Comparison of ENCODE assay signal across 27 mouse cellular contexts in the genomic region with DNA sequence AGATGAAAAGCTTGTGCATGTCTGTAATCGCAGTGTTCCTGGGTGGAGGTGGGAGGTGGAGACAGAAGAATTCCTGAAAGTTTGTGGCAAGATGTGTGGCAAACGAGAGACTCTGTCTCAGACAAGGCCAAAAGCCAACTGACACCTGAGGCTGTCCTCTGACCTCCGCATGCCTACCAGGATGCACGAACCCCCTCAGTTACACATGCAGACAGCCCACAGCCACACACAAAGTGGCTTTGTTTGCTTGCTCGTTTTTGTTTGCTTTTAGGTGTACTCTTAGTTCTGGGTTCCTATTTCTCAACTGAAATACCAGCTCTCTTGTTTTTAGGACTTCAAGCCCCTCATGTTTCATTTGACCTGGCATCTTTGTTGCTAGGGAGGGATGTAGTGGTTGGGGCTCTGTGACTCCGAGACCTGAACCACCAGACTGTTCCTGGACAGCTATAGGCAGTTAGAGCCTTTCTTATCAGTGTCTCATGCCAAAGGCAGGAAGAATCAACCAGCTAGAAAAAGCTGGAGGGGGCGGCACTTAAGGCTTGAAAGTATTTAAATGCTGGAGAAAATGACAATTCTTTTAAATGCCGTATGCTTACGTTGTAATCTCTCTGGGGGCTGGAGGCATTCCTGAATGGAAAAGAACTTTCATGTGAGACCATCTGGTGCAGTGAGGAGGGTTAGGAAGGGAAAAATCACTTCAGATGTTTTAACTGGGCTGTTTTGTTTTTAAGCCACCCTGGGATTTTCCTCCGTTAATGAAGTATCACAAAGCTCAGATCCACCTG.
DNase-seq lines count a peak whose midpoint lies in the region; ATAC-seq and TF ChIP-seq lines count a peak whose summit lies in the region.
"Had no signal": no experiment of that assay in that cellular context is flagged by ENCODE, and none has a peak within 500 bp of the region (broad histone marks: within the 10 kb centered on the region; RNA-seq: fewer than 3 reads in every experiment).

No protein-coding gene starts in this region.

- H3K27me3 ChIP-seq in forebrain, postnatal 0 days (ENCODE audit: insufficient read depth, low read length) = no peaks in the 10 kb centered on the region
- H3K27me3 ChIP-seq in forebrain, embryonic 11.5 days (ENCODE audit: control insufficient read depth, insufficient read depth, low read length) = no peaks in the 10 kb centered on the region
- H3K27me3 ChIP-seq in liver, embryonic 13.5 days = no peaks in the 10 kb centered on the region
- H3K27me3 ChIP-seq in thymus, adult 2 months (ENCODE audit: control insufficient read depth, insufficient read depth, low read length) = no peaks in the 10 kb centered on the region
- H3K27me3 ChIP-seq: midbrain, embryonic 12.5 days; neural tube, embryonic 12.5 days; Patski had no signal

- no peak for TF ChIP-seq POLR2A in thymus, adult 2 months (IDR thresholded peaks at IDR 0.05; ENCODE audit: control insufficient read depth, extremely low read depth, insufficient read depth, low read length, poor library complexity)

- no peak; the same call in 1 of the 2 replicates for ATAC-seq in forebrain, postnatal 0 days
- no peak for ATAC-seq in forebrain, embryonic 11.5 days (replicated peaks; ENCODE audit: low FRiP score)
- 0 out of 2 replicates have a peak, but pooled peaks have one; percentile 22 for ATAC-seq in liver, embryonic 13.5 days (ENCODE audit: low read depth)
- ATAC-seq: activated CD4-positive, CD25-positive, alpha-beta regulatory T cell, adult 4 months; CD4-positive, CD25-positive, alpha-beta regulatory T cell, adult 4 months; hindbrain, embryonic 16.5 days; Patski had no signal

- H3K4me1 ChIP-seq in forebrain, postnatal 0 days (ENCODE audit: insufficient read depth) = no peaks in the 10 kb centered on the region
- peaks cover 12% of the 10 kb centered on the region; the same call in 1 of the 2 replicates for H3K4me1 ChIP-seq in forebrain, embryonic 11.5 days (replicated peaks; ENCODE audit: control insufficient read depth, insufficient read depth, low read length)
- H3K4me1 ChIP-seq in liver, embryonic 13.5 days (replicated peaks) = peaks cover 62% of the 10 kb centered on the region
- H3K4me1 ChIP-seq in thymus, adult 2 months (replicated peaks; ENCODE audit: control insufficient read depth, insufficient read depth, low read length) = no peaks in the 10 kb centered on the region

- no peak overlapping the region for H3K4me3 ChIP-seq in forebrain, postnatal 0 days (ENCODE audit: low read depth, low read length)
- H3K4me3 ChIP-seq in forebrain, embryonic 11.5 days (ENCODE audit: low read depth, low read length) = no peak overlapping the region
- H3K4me3 ChIP-seq in liver, embryonic 13.5 days (replicated peaks) = no peak overlapping the region
- no peak overlapping the region for H3K4me3 ChIP-seq in thymus, adult 2 months (ENCODE audit: control insufficient read depth, insufficient read depth, low read length)
- H3K4me3 ChIP-seq: forebrain, embryonic 10.5 days; midbrain, embryonic 12.5 days; neural tube, embryonic 12.5 days had no signal

- peak; percentile 17 for DNase-seq in forebrain, postnatal 0 days
- DNase-seq in forebrain, embryonic 11.5 days (ENCODE audit: low spot score) = no peak
- peak; percentile 39 to 49 for DNase-seq in left cerebral cortex, postnatal 14 days (ENCODE audit: low spot score in 2 of 2)
- no peak for DNase-seq in left cerebral cortex, adult 11 months (ENCODE audit: low spot score)
- peak; percentile 67 for DNase-seq in brain, adult 2 months (ENCODE audit: low read depth, low spot score)
- no peak for DNase-seq in liver, embryonic 13.5 days
- no peak for DNase-seq in thymus, adult 2 months
- no peak for DNase-seq in thymus, postnatal 36 days
- DNase-seq: adrenal gland, postnatal 14 days; cerebellum, adult 11 months; cerebellum, postnatal 10 days; embryo, embryonic 11 days; gastrocnemius, postnatal 10 days; heart, adult 11 months; heart, postnatal 36 days; kidney, adult 18-20 months; kidney, postnatal 14 days; left cerebral cortex, postnatal 4 days; lung, postnatal 10 days had no signal

- H3K9ac ChIP-seq in forebrain, postnatal 0 days = no peak overlapping the region
- no peak overlapping the region for H3K9ac ChIP-seq in forebrain, embryonic 11.5 days (ENCODE audit: low read length)
- no peak overlapping the region for H3K9ac ChIP-seq in liver, embryonic 13.5 days
- H3K9ac ChIP-seq: liver, embryonic 14.5 days; midbrain, embryonic 12.5 days; neural tube, embryonic 12.5 days had no signal

- no peak overlapping the region for H3K4me2 ChIP-seq in forebrain, postnatal 0 days (ENCODE audit: low read depth)
- H3K4me2 ChIP-seq in forebrain, embryonic 11.5 days (ENCODE audit: low read depth, low read length, severe bottlenecking) = no peak overlapping the region
- no peak overlapping the region for H3K4me2 ChIP-seq in liver, embryonic 13.5 days
- H3K4me2 ChIP-seq: midbrain, embryonic 12.5 days; neural tube, embryonic 12.5 days had no signal

- TF ChIP-seq CTCF in forebrain, postnatal 0 days (IDR thresholded peaks at IDR 0.05; ENCODE audit: low read depth) = no peak
- TF ChIP-seq CTCF in thymus, adult 2 months (IDR thresholded peaks at IDR 0.05; ENCODE audit: borderline replicate concordance, control insufficient read depth, extremely low read depth, insufficient read depth, low read length, poor library complexity) = no peak

- H3K9me3 ChIP-seq in forebrain, postnatal 0 days (ENCODE audit: low read length) = no peaks in the 10 kb centered on the region
- H3K9me3 ChIP-seq in forebrain, embryonic 11.5 days (ENCODE audit: control insufficient read depth, low read length) = no peaks in the 10 kb centered on the region
- H3K9me3 ChIP-seq in liver, embryonic 13.5 days (replicated peaks) = no peaks in the 10 kb centered on the region
- H3K9me3 ChIP-seq: forebrain, embryonic 10.5 days; midbrain, embryonic 12.5 days; neural tube, embryonic 12.5 days had no signal

- 69% methylated on average over 10 of the region's 10 CpGs for WGBS in forebrain, postnatal 0 days
- 86% methylated on average over 10 of the region's 10 CpGs for WGBS in forebrain, embryonic 11.5 days
- WGBS in liver, embryonic 13.5 days (ENCODE audit: insufficient replicate concordance) = 53% methylated on average over 10 of the region's 10 CpGs
- WGBS in thymus, adult 2 months = 89% methylated on average over 10 of the region's 10 CpGs

- H3K36me3 ChIP-seq in forebrain, postnatal 0 days (ENCODE audit: insufficient read depth) = peaks cover 18% of the 10 kb centered on the region
- peaks cover 2% of the 10 kb centered on the region; the same call in 1 of the 2 replicates for H3K36me3 ChIP-seq in forebrain, embryonic 11.5 days (ENCODE audit: control insufficient read depth, insufficient read depth, low read length)
- H3K36me3 ChIP-seq in liver, embryonic 13.5 days = no peaks in the 10 kb centered on the region
- H3K36me3 ChIP-seq in thymus, adult 2 months (ENCODE audit: control insufficient read depth, insufficient read depth, low read length) = no peaks in the 10 kb centered on the region

- 0 out of 2 replicates have a peak overlapping the region, but pooled peaks have one; percentile 16 for H3K27ac ChIP-seq in forebrain, postnatal 0 days (ENCODE audit: low read depth, low read length)
- H3K27ac ChIP-seq in forebrain, embryonic 11.5 days (ENCODE audit: low read depth, low read length) = no peak overlapping the region
- peak overlapping the region; percentile 48 for H3K27ac ChIP-seq in liver, embryonic 13.5 days
- H3K27ac ChIP-seq in thymus, adult 2 months (ENCODE audit: control insufficient read depth, insufficient read depth, low read length) = no peak overlapping the region; the same call in 1 of the 2 replicates
- H3K27ac ChIP-seq: forebrain, embryonic 10.5 days; liver, embryonic 14.5 days; midbrain, embryonic 12.5 days; neural tube, embryonic 12.5 days had no signal

- intact Hi-C loops in left cerebral cortex, postnatal 14 days (cut with DNase I) = loop anchor here (2.0 kb wide), 1 partner anchor 61 kb away; no protein-coding TSS in a partner anchor

Comparison
In these comparisons a context has a peak if more than half of its experiments do, and no peak if none do; other contexts are left out.
1. DNase-seq: peak in forebrain, postnatal 0 days (single experiment), left cerebral cortex, postnatal 14 days (2 of 2) and brain, adult 2 months (single experiment); none in forebrain, embryonic 11.5 days (single experiment), left cerebral cortex, adult 11 months (single experiment), liver, embryonic 13.5 days (single experiment), thymus, adult 2 months (single experiment) and thymus, postnatal 36 days (0 of 2).
2. H3K27ac ChIP-seq: peak in forebrain, postnatal 0 days (single experiment) and liver, embryonic 13.5 days (single experiment); none in forebrain, embryonic 11.5 days (single experiment) and thymus, adult 2 months (single experiment).